Mouse (Mus musculus) spleen, adult 2 months (tissue): ENCODE data around the gene Wnt1. TPM values are rescaled to one million over a fixed set of nuclear protein-coding genes. Genes with fewer than 3 reads are reported as not detected.

Experiments used
- DNase-seq, 2 experiments: peaks; one replicate each; pipeline versions ENCODE4 v3.0.0 to v3.0.0-alpha.2; 2012 to 2021; ENCODE audit warnings: low spot score in 2 of 2, low read depth in 1 of 2
- H3K27ac ChIP-seq: fragments of 200-500 bp; 2 replicates; pipeline ENCODE4 v1.5.1; 2012; ENCODE audit warnings: low read length, inconsistent platforms; ENCODE audit not compliant: insufficient read depth
- H3K27me3 ChIP-seq: fragments of 200-500 bp; 2 replicates; pipeline ENCODE4 v1.6.1; 2012; ENCODE audit warnings: mild to moderate bottlenecking, moderate library complexity, low read length, inconsistent platforms; ENCODE audit not compliant: control insufficient read depth, insufficient read depth
- H3K36me3 ChIP-seq: fragments of 200-500 bp; 2 replicates; pipeline ENCODE4 v1.6.1; 2012; ENCODE audit warnings: mild to moderate bottlenecking, low read length, inconsistent platforms; ENCODE audit not compliant: control insufficient read depth, insufficient read depth
- H3K4me1 ChIP-seq: fragments of 200-500 bp; 2 replicates; pipeline ENCODE4 v1.6.1; 2011; ENCODE audit warnings: inconsistent platforms; ENCODE audit not compliant: control insufficient read depth, insufficient read depth, insufficient read length
- H3K4me3 ChIP-seq: fragments of 200-500 bp; 2 replicates; pipeline ENCODE4 v1.5.1; 2011; ENCODE audit warnings: mild to moderate bottlenecking, inconsistent platforms; ENCODE audit not compliant: insufficient read depth, insufficient read length; ENCODE audit errors: extremely low read depth
- CTCF ChIP-seq: fragments of 200-500 bp; IDR thresholded peaks from 2 replicates; pipeline ENCODE4 v1.5.1; 2011; ENCODE audit warnings: mild to moderate bottlenecking, inconsistent platforms; ENCODE audit not compliant: insufficient read depth, insufficient read length, insufficient replicate concordance; ENCODE audit errors: extremely low read depth
- POLR2A ChIP-seq: fragments of 200-500 bp; IDR thresholded peaks from 2 replicates; pipeline ENCODE4 v1.6.1; 2011; ENCODE audit warnings: low read depth, low read length, inconsistent platforms
- WGBS: fragments of 180-500 bp; shearing (Covaris S2); methylation state at CpG from one replicate; pipeline ENCODE4 v1.1.7; 2018; 5-methylcytosine and 5-hydroxymethylcytosine counted together
- polyA plus RNA-seq: library from polyadenylated mRNA; depleted of rRNA; stranded (reverse); fragments of >200 nt; gene quantifications from 2 replicates; pipeline ENCODE4 v1.2.3, GENCODE M21; 2012

Wnt1 gene
- polyA plus RNA-seq, 1 experiment, result not detected

GRCm38 (mm10) chr15:98787930-98788329 is 1.7 kb upstream of the Wnt1 start:
- Histone ChIP-seq H3K4me1 (peaks cover 17% of the 10 kb centered on the region), H3K27me3 (peaks cover 37% of the 10 kb centered on the region), H3K36me3 (no peaks in the 10 kb centered on the region), H3K4me3 (no peak overlapping the region), H3K27ac (no peak overlapping the region)
- 40% methylated on average over 4 of the region's 4 CpGs for WGBS
- DNase-seq, result no peak
- no peak for TF ChIP-seq POLR2A
- TF ChIP-seq CTCF, result no peak; the same call in 1 of the 2 replicates

GRCm38 (mm10) chr15:98788972-98789660 is 541 bp upstream of the Wnt1 start:
- Histone ChIP-seq H3K27ac (no peak overlapping the region), H3K4me3 (no peak overlapping the region), H3K4me1 (peaks cover 21% of the 10 kb centered on the region), H3K36me3 (no peaks in the 10 kb centered on the region), H3K27me3 (peaks cover 37% of the 10 kb centered on the region)
- DNase-seq, result no peak
- WGBS, result 8% methylated on average over 24 of the region's 24 CpGs
- no peak for TF ChIP-seq CTCF
- no peak for TF ChIP-seq POLR2A

DNA sequence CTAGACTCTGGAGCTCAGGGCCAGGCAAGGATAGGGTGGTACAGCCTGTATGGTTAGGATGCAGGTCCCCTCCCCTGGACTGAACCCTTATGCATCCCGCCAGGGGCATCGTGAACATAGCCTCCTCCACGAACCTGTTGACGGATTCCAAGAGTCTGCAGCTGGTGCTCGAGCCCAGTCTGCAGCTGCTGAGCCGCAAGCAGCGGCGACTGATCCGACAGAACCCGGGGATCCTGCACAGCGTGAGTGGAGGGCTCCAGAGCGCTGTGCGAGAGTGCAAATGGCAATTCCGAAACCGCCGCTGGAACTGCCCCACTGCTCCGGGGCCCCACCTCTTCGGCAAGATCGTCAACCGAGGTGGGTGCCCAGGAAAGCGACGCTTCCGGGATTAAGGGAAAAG is 1.1 kb downstream of the Wnt1 start:
- TF ChIP-seq CTCF (no peak), POLR2A (no peak)
- H3K27ac ChIP-seq, result no peak overlapping the region
- no peak for DNase-seq
- WGBS, result 1% methylated on average over 23 of the region's 23 CpGs
- no peaks in the 10 kb centered on the region for H3K36me3 ChIP-seq
- peaks cover 21% of the 10 kb centered on the region for H3K4me1 ChIP-seq
- no peak overlapping the region for H3K4me3 ChIP-seq
- peaks cover 36% of the 10 kb centered on the region for H3K27me3 ChIP-seq

DNA sequence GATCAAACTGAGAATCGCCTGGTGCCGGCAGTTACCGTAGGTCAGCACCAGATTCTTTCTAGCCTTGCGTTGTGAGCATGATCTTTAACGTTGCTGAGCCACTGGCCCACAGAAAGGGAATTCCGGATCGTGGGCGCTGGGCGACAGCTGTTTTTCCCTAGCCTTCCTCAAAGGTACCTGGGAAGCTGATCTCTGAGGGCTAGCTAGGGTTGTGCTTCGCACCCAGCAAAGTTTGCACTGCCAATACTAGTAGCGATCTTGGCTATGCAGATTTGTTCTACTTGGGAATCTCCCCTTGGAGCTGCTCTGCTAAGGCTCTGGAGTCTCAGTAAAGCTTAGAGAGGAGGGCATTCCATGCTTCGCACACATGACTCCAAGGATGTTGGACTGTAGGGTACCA is 1.6 kb downstream of the Wnt1 start:
- Histone ChIP-seq H3K4me3 (no peak overlapping the region), H3K36me3 (no peaks in the 10 kb centered on the region), H3K4me1 (peaks cover 21% of the 10 kb centered on the region), H3K27me3 (peaks cover 36% of the 10 kb centered on the region), H3K27ac (no peak overlapping the region)
- TF ChIP-seq CTCF, result no peak
- no peak for TF ChIP-seq POLR2A
- DNase-seq, result no peak
- WGBS, result 4% methylated on average over 12 of the region's 12 CpGs

- 3% methylated on average over 23 of the region's 23 CpGs for WGBS
- TF ChIP-seq POLR2A, result no peak
- no peak for TF ChIP-seq CTCF
- H3K4me3 ChIP-seq, result no peak overlapping the region
- peaks cover 38% of the 10 kb centered on the region for H3K27me3 ChIP-seq
- no peaks in the 10 kb centered on the region for H3K36me3 ChIP-seq
- H3K4me1 ChIP-seq, result peaks cover 21% of the 10 kb centered on the region
- no peak for DNase-seq
- no peak overlapping the region for H3K27ac ChIP-seq
Observed at GRCm38 (mm10) chr15:98791771-98792170, 2.1 kb downstream of the Wnt1 start.

DNA sequence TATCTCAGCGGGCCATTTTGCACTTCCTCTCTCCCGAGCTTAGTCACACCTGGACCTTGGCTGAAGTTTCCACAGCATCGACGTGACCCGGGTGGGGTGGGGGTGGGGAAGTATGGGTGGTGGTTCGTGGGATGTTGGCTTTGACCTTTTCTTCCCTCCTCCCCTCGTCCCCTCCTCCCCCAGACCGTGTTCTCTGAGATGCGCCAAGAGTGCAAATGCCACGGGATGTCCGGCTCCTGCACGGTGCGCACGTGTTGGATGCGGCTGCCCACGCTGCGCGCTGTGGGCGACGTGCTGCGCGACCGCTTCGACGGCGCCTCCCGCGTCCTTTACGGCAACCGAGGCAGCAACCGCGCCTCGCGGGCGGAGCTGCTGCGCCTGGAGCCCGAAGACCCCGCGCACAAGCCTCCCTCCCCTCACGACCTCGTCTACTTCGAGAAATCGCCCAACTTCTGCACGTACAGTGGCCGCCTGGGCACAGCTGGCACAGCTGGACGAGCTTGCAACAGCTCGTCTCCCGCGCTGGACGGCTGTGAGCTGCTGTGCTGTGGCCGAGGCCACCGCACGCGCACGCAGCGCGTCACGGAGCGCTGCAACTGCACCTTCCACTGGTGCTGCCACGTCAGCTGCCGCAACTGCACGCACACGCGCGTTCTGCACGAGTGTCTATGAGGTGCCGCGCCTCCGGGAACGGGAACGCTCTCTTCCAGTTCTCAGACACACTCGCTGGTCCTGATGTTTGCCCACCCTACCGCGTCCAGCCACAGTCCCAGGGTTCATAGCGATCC is 2.8 kb downstream of the Wnt1 start:
- H3K27ac ChIP-seq, result no peak overlapping the region
- WGBS, result 5% methylated on average over 75 of the region's 75 CpGs
- no peak for DNase-seq
- H3K4me1 ChIP-seq, result peaks cover 21% of the 10 kb centered on the region
- no peak overlapping the region for H3K4me3 ChIP-seq
- no peaks in the 10 kb centered on the region for H3K36me3 ChIP-seq
- H3K27me3 ChIP-seq, result peaks cover 38% of the 10 kb centered on the region
- TF ChIP-seq POLR2A (no peak), CTCF (no peak)

DNA sequence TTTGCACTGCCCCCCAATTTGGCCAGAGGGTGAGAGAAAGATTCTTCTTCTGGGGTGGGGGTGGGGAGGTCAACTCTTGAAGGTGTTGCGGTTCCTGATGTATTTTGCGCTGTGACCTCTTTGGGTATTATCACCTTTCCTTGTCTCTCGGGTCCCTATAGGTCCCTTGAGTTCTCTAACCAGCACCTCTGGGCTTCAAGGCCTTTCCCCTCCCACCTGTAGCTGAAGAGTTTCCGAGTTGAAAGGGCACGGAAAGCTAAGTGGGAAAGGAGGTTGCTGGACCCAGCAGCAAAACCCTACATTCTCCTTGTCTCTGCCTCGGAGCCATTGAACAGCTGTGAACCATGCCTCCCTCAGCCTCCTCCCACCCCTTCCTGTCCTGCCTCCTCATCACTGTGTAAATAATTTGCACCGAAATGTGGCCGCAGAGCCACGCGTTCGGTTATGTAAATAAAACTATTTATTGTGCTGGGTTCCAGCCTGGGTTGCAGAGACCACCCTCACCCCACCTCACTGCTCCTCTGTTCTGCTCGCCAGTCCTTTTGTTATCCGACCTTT is 3.6 kb downstream of the Wnt1 start:
- Histone ChIP-seq H3K36me3 (no peaks in the 10 kb centered on the region), H3K27me3 (peaks cover 43% of the 10 kb centered on the region), H3K4me1 (peaks cover 21% of the 10 kb centered on the region), H3K27ac (no peak overlapping the region), H3K4me3 (no peak overlapping the region)
- 4% methylated on average over 13 of the region's 13 CpGs for WGBS
- TF ChIP-seq POLR2A (no peak), CTCF (no peak)
- DNase-seq, result no peak
